Mouse (Mus musculus) lung, postnatal 0 days (tissue): ENCODE measurements around the gene Epsti1.

Experiments used
- CTCF ChIP-seq: IDR thresholded peaks from 2 replicates; pipeline ENCODE4 v1.5.1; 2016; ENCODE audit warnings: antibody characterized with exemption, mild to moderate bottlenecking
- EP300 ChIP-seq: IDR thresholded peaks from 2 replicates; pipeline ENCODE4 v1.6.1; 2016; ENCODE audit warnings: antibody characterized with exemption, mild to moderate bottlenecking, control low read depth

DNA sequence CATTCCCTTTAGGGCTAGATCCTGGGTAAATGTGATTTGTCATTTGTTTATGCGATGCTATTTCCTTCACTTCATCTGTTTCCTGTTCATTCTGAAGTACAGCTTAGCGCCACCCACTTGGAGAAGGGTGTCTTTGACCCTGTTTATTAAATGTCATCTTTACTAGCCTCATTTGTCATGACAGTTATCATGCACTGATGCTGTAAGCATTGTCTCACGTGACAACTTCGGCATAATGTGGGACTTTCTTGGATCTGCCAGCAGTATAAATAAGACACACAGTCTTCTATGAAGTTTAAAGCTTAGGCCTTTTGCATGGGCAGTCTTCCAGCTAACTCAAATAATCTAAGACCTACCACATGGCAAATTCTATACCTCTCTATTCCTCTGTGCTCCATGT is 67.3 kb downstream of the Epsti1 start:
- no peak for TF ChIP-seq CTCF
- no peak for TF ChIP-seq EP300
